Mouse (Mus musculus) midbrain, embryonic 10.5 days (tissue): ENCODE measurements around the gene Chl1. TPM values are rescaled to one million over a fixed set of nuclear protein-coding genes. Genes with fewer than 3 reads are reported as not detected.

ENCODE experiments used
- DNase-seq: peaks from one replicate; pipeline ENCODE4 v3.0.0-alpha.2; 2017; ENCODE audit warnings: low spot score
- H3K27ac ChIP-seq: fragments of 300-500 bp; sonication (generic); replicated peaks from 2 replicates; pipeline ENCODE4 v1.5.1; 2016; ENCODE audit warnings: mild to moderate bottlenecking
- H3K27me3 ChIP-seq: fragments of 300-500 bp; sonication (generic); 2 replicates; pipeline ENCODE4 v1.6.1; 2016; ENCODE audit warnings: low read depth, mild to moderate bottlenecking; ENCODE audit not compliant: poor library complexity, severe bottlenecking
- H3K36me3 ChIP-seq: fragments of 300-500 bp; sonication (generic); 2 replicates; pipeline ENCODE4 v1.6.1; 2016; ENCODE audit warnings: mild to moderate bottlenecking, moderate library complexity
- H3K4me1 ChIP-seq: fragments of 300-500 bp; sonication (generic); 2 replicates; pipeline ENCODE4 v1.6.1; 2016
- H3K4me3 ChIP-seq: fragments of 300-500 bp; sonication (generic); 2 replicates; pipeline ENCODE4 v1.5.1; 2016; ENCODE audit warnings: mild to moderate bottlenecking, moderate library complexity
- H3K9me3 ChIP-seq: fragments of 300-500 bp; sonication (generic); replicated peaks from 2 replicates; pipeline ENCODE4 v1.6.1; 2016; ENCODE audit warnings: mild to moderate bottlenecking
- WGBS: fragments of 180-500 bp; shearing (Covaris S2); methylation state at CpG from one replicate; pipeline ENCODE4 v1.1.7; 2016; 5-methylcytosine and 5-hydroxymethylcytosine counted together
- polyA plus RNA-seq: library from polyadenylated mRNA; unstranded; fragments of >200 nt; fragmentation: Nextera tagmentation; extraction: Ambion mirVana; gene quantifications from 2 replicates; pipeline ENCODE4 v1.2.1, GENCODE M21; 2016

Gene Chl1
- 0.95 and 3.8 TPM in 2 replicates for polyA plus RNA-seq

DNA sequence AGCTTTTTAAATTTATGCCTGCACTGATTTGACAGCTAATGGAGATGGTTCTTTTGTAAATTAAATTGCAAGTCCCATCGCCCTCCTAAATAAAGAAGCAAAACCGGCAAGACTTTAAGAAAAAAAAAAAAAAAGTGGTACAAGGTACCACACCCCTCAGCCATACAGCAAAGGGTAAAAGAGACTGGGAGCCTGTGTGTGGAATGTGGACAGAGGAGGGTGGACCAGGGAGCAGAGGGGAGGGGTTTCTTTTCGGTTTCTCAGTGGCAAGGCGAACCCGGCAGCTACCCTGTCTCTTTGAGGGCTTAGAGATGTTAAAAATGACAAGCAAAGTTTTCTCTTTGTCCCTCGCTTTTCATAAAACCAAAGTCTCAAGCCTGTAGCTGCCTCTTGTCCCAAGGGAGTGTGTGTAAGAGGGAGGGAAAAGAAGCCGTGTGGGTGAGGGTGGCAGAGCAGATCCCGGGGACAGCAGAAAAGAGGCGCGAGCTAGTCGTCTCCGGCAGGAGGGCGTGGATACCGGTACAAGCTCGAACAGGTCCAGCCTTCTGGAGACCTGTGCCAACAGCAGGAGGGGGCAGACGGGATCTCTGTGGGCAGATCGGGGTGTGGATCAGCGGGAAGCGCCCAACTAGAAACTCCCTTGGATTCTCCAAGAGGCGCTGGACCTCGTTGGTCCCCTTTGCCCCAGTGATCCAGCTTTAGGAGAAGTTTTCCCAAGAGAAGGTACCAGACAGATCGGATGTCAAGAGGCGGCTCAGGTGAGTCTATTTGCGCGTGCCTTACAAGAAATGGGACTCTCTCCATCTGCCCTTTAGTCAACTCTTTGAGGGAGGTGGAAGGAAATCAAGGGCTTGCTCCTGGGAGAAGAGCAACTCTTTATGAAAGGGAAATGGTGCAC lies at the start of gene Chl1:
Gene Chl1, plus strand, starts transcription at position 195 of the 898 bp plus-strand sequence.
- peak within 1 kb of the TSS; percentile 65 for H3K4me3 ChIP-seq
- H3K9me3 ChIP-seq = no peaks in the 10 kb centered on the region
- H3K27ac ChIP-seq = 0 out of 2 replicates have a peak within 1 kb of the TSS, but pooled peaks have one; percentile 17
- H3K36me3 ChIP-seq = no peaks in the 10 kb centered on the region
- 4% methylated on average over 25 of the region's 25 CpGs for WGBS
- H3K27me3 ChIP-seq = peaks cover 63% of the 10 kb centered on the region
- peaks cover 24% of the 10 kb centered on the region for H3K4me1 ChIP-seq
- peak; percentile 29 for DNase-seq

DNA sequence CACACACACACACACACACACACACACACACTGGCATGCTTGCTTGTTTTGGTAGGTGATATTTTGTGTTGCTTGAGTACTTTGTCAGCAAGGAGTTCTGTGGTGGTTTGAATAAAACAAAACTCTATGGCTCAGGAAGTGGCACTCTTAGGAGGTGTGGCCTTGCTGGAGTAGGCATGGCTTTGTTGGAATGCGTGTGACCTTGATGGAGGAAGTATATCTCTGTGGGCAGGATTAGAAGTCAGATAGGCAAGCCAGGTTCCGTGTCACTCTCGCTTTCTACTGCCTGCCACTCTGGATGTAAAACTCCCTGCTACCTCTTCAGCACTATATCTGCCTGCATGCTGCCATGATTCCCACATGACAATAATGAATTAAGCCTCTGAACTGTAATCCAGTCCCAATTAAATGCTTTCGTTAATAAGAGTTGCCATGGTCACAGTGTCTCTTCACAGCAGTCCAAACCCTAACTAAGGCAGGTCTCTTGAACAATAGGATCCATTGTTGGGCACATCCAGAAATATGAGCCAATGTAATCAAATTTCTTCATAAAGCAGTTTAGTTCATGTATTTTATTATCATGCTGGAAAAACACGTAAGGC lies 44.8 kb upstream of the Chl1 start:
- Histone ChIP-seq H3K27ac (no peak overlapping the region), H3K4me3 (no peak overlapping the region), H3K4me1 (no peaks in the 10 kb centered on the region), H3K27me3 (no peaks in the 10 kb centered on the region), H3K36me3 (no peaks in the 10 kb centered on the region), H3K9me3 (no peaks in the 10 kb centered on the region)
- 78% methylated on average over 5 of the region's 5 CpGs for WGBS
- DNase-seq = no peak

DNA sequence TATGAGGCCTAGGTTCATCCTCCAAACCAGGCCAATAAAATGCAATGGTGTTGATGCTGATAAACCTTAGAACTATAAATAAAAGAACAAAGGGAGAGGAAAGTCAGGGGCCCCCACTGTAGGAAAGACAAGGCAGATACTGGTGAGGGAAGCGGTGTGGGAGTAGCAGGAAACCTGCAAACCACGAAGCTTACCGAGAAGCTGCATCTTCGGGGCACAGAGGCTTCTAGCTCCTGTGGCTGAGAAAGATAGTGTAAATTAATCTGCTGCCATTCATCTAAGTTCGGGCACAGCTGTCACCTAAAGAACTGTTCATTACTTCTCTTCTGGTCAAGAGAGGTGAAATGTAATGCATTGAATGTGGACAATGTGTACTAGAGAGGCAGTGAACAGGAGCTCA lies 37.1 kb upstream of the Chl1 start:
- 82% methylated on average over 5 of the region's 5 CpGs for WGBS

GRCm38 (mm10) chr6:103487199-103487598 lies 23.2 kb upstream of the Chl1 start:
- Histone ChIP-seq H3K36me3 (no peaks in the 10 kb centered on the region), H3K9me3 (no peaks in the 10 kb centered on the region), H3K4me1 (no peaks in the 10 kb centered on the region), H3K27me3 (no peaks in the 10 kb centered on the region), H3K4me3 (no peak overlapping the region), H3K27ac (no peak overlapping the region)
- no peak for DNase-seq
- WGBS = 83% methylated on average over 1 of the region's 1 CpGs

More for the DNA sequence above, 37.1 kb upstream of the Chl1 start:
- Histone ChIP-seq H3K4me3 (no peak overlapping the region), H3K36me3 (no peaks in the 10 kb centered on the region), H3K27ac (no peak overlapping the region), H3K27me3 (no peaks in the 10 kb centered on the region), H3K4me1 (no peaks in the 10 kb centered on the region), H3K9me3 (no peaks in the 10 kb centered on the region)
- no peak for DNase-seq

DNA sequence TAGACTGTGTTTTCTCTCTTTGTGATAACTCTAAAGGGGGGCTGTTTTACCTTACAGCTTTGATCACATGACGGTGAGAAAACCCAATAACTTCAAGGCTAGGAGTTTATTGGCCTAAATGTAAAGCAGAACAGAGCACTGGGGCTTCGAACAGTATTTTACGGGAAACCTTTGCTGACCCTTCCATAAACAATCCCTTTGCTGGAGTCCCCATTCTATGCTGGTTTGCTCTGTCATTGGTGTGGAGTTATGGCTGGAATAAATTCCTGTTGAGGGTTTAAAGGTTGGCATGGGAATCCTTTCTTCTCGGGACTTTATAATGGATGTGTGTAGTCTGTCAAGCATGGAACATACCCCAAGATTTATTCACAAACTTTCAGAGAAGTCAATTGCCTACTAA lies 12.0 kb upstream of the Chl1 start:
- no peak for DNase-seq
- Histone ChIP-seq H3K4me3 (no peak overlapping the region), H3K27me3 (no peaks in the 10 kb centered on the region), H3K27ac (no peak overlapping the region), H3K9me3 (no peaks in the 10 kb centered on the region), H3K36me3 (no peaks in the 10 kb centered on the region), H3K4me1 (no peaks in the 10 kb centered on the region)
- WGBS = 63% methylated on average over 4 of the region's 4 CpGs

GRCm38 (mm10) chr6:103504065-103504464 lies 6.3 kb upstream of the Chl1 start:
- Histone ChIP-seq H3K27ac (no peak overlapping the region), H3K9me3 (no peaks in the 10 kb centered on the region), H3K4me3 (no peak overlapping the region), H3K36me3 (no peaks in the 10 kb centered on the region), H3K27me3 (peaks cover 14% of the 10 kb centered on the region), H3K4me1 (no peaks in the 10 kb centered on the region)
- WGBS = 78% methylated on average over 3 of the region's 3 CpGs
- no peak for DNase-seq

- no peaks in the 10 kb centered on the region for H3K9me3 ChIP-seq
- peaks cover 53% of the 10 kb centered on the region for H3K27me3 ChIP-seq
- H3K27ac ChIP-seq = no peak overlapping the region
- H3K4me1 ChIP-seq = peaks cover 24% of the 10 kb centered on the region
- H3K4me3 ChIP-seq = no peak overlapping the region
- DNase-seq = no peak
- WGBS = 77% methylated on average over 3 of the region's 3 CpGs
- no peaks in the 10 kb centered on the region for H3K36me3 ChIP-seq
These were observed 2.4 kb upstream of the Chl1 start for GRCm38 (mm10) chr6:103507751-103508575.

- H3K4me1 ChIP-seq = peaks cover 24% of the 10 kb centered on the region
- no peak for DNase-seq
- no peak overlapping the region for H3K4me3 ChIP-seq
- H3K27ac ChIP-seq = no peak overlapping the region
- H3K27me3 ChIP-seq = peaks cover 63% of the 10 kb centered on the region
- H3K9me3 ChIP-seq = no peaks in the 10 kb centered on the region
- H3K36me3 ChIP-seq = no peaks in the 10 kb centered on the region
- 83% methylated on average over 4 of the region's 4 CpGs for WGBS
These were observed 790 bp upstream of the Chl1 start for GRCm38 (mm10) chr6:103509596-103509995.

- Histone ChIP-seq H3K4me3 (peak overlapping the region; percentile 65), H3K4me1 (peaks cover 24% of the 10 kb centered on the region), H3K36me3 (no peaks in the 10 kb centered on the region), H3K27me3 (peaks cover 63% of the 10 kb centered on the region), H3K9me3 (no peaks in the 10 kb centered on the region), H3K27ac (peak overlapping the region; percentile 74)
- WGBS = 3% methylated on average over 18 of the region's 18 CpGs
- peak; percentile 40 for DNase-seq
These were observed 1.0 kb downstream of the Chl1 start for GRCm38 (mm10) chr6:103511290-103511971.

DNA sequence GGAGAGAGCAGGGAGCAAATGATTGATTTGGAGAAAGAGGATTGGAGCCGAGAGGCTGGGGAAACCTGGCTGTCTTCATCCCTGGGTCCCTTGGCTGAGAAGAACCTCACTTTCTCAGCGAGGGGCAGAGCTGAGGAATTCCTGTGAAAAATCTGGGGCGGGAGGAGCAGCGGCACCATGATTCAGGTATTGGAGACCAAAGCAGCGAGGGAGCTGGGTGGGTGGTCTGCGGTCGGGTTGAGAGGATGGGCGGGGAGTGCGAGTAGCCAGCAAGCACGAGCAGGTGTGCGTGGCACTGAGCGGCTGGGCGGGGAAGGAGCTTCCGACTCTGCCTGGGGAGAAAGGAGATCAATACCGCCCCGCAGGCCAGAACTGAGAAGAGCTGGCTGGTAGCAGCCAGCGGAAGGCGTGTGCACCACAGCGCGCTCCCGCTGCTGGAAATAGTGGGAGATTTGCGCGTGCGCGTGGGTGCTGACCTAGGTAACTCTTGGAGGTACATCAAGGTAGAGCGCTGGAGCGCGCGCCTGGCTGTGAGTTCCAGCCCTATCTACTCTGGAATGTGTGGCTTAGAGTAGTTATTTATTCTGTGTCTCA lies 1.7 kb downstream of the Chl1 start:
- Histone ChIP-seq H3K27ac (peak overlapping the region; percentile 74), H3K27me3 (peaks cover 63% of the 10 kb centered on the region), H3K9me3 (no peaks in the 10 kb centered on the region), H3K36me3 (no peaks in the 10 kb centered on the region), H3K4me1 (peaks cover 24% of the 10 kb centered on the region), H3K4me3 (peak overlapping the region; percentile 65)
- peak; percentile 64 for DNase-seq
- WGBS = 2% methylated on average over 29 of the region's 29 CpGs

DNA sequence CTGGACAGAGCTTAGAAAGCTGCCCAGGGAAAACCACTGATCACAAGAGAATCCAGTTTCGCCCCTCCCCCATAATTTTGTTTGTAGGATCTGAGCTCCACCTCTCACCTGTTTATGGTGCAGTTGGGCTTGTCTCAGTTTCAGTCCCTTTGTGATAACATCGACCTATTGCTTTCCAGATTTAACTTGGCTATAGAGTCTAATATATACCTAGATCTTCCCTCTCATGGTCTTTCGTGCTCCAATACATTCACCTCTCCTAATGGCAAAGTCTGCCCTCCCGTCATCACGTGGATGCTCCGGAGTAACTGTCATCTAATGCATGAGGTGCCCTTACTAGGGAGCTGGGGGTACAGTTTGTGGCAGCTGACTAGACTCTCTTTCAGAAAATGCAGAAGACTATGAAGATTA lies 2.5 kb downstream of the Chl1 start:
- no peak overlapping the region for H3K4me3 ChIP-seq
- WGBS = 59% methylated on average over 6 of the region's 6 CpGs
- DNase-seq = no peak
- H3K27ac ChIP-seq = no peak overlapping the region
- H3K4me1 ChIP-seq = peaks cover 24% of the 10 kb centered on the region
- H3K36me3 ChIP-seq = no peaks in the 10 kb centered on the region
- H3K27me3 ChIP-seq = peaks cover 61% of the 10 kb centered on the region
- H3K9me3 ChIP-seq = no peaks in the 10 kb centered on the region
